Mouse (Mus musculus) urinary bladder, postnatal 25 days (tissue): ENCODE measurements at regions not wholly inside any gene's neighbourhood (a gene's known extent, or its start where the extent isn't known, plus 50 kb on each side); places are given as distances from the start of the nearest gene placed in this dataset.

ENCODE experiments used
- DNase-seq: peaks from one replicate; pipeline ENCODE4 v3.0.0; 2022; ENCODE audit warnings: low spot score

DNA sequence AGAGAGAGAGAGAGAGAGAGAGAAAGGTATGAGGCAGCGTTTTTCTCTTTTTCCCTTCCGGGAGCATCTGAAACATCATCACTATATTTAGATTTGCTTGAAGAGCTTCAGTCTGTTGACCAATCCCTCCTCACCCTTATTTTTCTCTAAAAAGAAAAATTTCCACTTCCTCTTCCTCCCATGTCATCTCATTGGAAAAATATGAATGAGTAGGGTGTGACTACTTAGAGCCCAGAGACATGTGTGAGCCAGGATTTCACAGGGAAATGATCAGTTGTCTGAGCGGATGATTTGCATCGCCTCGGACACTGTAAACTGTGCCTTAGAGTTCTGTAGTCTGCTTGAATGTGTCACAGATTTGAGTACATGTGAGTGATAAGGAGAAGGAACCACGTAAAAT lies 111.3 kb upstream of the Ptger4 start:
- DNase-seq: no peak

GRCm38 (mm10) chr15:5354328-5354727 lies 110.3 kb upstream of the Ptger4 start:
- no peak for DNase-seq

- no peak for DNase-seq
These were observed 104.9 kb upstream of the Ptger4 start for GRCm38 (mm10) chr15:5348881-5349280.

DNA sequence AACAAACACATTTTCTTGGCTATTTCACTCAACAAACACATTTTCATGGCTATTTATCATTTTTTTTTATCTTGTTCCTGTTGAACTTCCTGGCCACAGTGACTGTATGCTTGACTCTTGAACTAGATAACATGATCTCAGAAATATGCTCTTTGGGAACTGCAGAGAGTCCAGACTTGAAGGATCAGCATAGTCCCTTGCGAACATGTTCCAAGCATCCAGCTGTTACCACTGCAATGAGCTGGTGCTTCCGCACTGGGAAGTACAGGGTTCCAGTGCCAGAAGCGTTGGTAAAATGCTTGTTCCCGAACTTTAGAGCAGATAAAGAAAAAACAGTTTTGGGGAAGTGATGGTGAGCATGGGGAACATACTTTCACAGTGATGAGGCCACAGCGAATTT lies 103.7 kb upstream of the Ptger4 start:
- DNase-seq: no peak

- no peak for DNase-seq
These were observed 103.0 kb upstream of the Ptger4 start for GRCm38 (mm10) chr15:5346955-5347354.

DNA sequence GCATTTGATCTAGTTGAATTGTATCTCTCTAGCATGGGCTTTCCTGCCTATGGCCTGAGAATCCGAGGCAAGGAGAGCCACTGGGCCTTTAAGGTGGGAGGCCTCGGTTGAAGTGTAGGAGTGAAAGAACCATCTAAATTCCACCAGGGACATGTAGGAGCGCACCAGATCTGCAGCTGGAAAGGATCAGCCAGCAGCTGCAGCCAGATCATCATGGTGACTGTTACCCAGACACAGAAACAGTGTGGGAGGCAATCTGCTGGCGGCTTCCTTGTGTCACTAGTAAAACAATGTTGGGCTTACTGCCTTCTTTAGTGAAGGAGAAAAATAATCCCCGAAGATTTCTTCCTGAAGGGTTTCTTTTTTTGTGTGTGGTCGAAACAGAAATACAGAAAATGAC lies 99.8 kb upstream of the Ptger4 start:
- DNase-seq: peak; percentile 11

- no peak for DNase-seq
These were observed 91.7 kb upstream of the Ptger4 start for GRCm38 (mm10) chr15:5335528-5336268.

DNA sequence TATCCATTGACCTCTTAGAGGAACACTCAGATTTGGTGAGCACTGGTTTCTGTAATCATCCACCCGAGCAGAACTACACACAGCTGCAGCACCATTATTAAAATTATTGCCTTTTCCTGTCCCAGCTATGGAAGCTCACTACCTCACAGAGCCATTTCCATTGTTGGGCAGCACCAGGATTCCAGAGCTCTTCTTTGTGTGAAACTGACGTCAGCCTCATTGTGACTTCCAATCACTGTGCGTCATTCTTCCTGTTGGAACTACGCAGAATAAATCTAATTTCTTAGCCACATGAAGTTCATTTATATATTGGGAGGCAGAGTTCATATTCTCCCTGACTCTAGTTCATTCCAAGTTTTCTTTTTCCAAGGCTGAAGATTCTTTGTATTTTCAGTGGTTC lies 83.0 kb upstream of the Ptger4 start:
- no peak for DNase-seq

- no peak for DNase-seq
These were observed 77.7 kb upstream of the Ptger4 start for GRCm38 (mm10) chr15:5321691-5322090.

GRCm38 (mm10) chr15:5312231-5312630 lies 68.2 kb upstream of the Ptger4 start:
- DNase-seq: no peak

- no peak for DNase-seq
These were observed 66.0 kb upstream of the Ptger4 start for GRCm38 (mm10) chr15:5310035-5310434.

DNA sequence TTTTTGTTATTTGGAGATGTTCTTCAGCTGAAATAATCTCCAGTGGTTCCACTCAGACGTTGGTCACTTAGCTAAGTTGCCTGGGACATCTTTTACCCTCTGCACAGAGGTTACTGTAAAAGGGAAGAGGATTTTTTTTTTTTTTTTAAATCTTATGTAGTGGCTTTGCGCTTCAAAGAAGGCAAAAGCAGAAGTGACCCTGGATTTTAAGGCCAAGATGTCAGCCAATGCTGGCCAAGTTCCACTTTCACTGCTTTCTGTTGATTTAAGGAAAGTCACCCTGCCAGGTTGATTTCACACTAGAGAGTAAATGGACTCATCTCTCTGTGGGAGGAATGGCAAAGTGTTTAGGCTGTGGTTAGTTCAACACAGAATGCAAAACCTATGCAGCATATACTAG lies 58.4 kb upstream of the Ptger4 start:
- DNase-seq: no peak

GRCm38 (mm10) chr15:5299807-5300206 lies 55.8 kb upstream of the Ptger4 start:
- no peak for DNase-seq

DNA sequence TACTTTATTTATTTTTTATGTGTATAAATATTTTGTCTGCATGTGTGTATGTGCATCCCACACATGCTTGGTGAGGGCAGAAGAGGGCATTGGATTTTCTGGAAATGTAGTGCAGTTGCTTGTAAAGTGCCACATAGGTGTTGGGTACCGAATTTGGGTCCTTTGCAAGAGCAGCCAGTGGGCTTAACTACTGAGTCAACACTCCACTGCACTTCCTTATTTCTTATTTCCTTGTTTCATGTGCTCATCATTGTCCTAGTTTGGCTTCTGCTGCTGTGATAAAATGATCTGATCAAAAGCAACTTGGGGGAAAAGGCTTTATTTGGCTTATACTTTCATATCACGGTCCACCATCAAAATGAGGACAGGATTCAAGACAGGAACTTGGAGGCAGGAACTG lies 53.0 kb upstream of the Ptger4 start:
- DNase-seq: no peak
